Mouse (Mus musculus) CD4-positive, CD25-positive, alpha-beta regulatory T cell, adult 4 months (primary cell): ENCODE results near the gene Arhgap22. TPM values are rescaled to one million over a fixed set of nuclear protein-coding genes. Genes with fewer than 3 reads are reported as not detected.

Source experiments
- ATAC-seq: one replicate; pipeline ENCODE4 v1.8.0; 2017
- polyA plus RNA-seq, 2 experiments: library from polyadenylated mRNA; unstranded; fragments of 100-300 nt; shearing (Covaris generic); gene quantifications; one replicate each; pipeline ENCODE4 v1.2.1; 2017

The Arhgap22 gene
- polyA plus RNA-seq, 2 experiments from 2014 or later = not detected

- no peak for ATAC-seq
Observed at GRCm38 (mm10) chr14:33373271-33373670, 159.4 kb downstream of the Arhgap22 start.

GRCm38 (mm10) chr14:33374089-33374488 lies 160.3 kb downstream of the Arhgap22 start:
- ATAC-seq = no peak

GRCm38 (mm10) chr14:33377211-33377610 lies 163.4 kb downstream of the Arhgap22 start:
- no peak for ATAC-seq

- no peak for ATAC-seq
Observed at GRCm38 (mm10) chr14:33378723-33379122, 164.9 kb downstream of the Arhgap22 start.

GRCm38 (mm10) chr14:33380830-33381457 lies 167.1 kb downstream of the Arhgap22 start:
- no peak for ATAC-seq

- ATAC-seq = no peak
Observed at GRCm38 (mm10) chr14:33398065-33398860, 184.4 kb downstream of the Arhgap22 start.

- no peak for ATAC-seq
Observed at GRCm38 (mm10) chr14:33400019-33400418, 186.2 kb downstream of the Arhgap22 start.

- ATAC-seq = no peak
Observed at GRCm38 (mm10) chr14:33402331-33402730, 188.5 kb downstream of the Arhgap22 start.

- ATAC-seq = no peak
Observed at GRCm38 (mm10) chr14:33415746-33416145, 201.9 kb downstream of the Arhgap22 start.

- ATAC-seq = peak; percentile 81
Observed at GRCm38 (mm10) chr14:33418311-33418909, 204.6 kb downstream of the Arhgap22 start.

Other genes with a start within 250 kb of the Arhgap22 start
- not detected for gene Lrrc18, start 222.6 kb upstream of the Arhgap22 start, polyA plus RNA-seq
- 1 to 10 TPM in 1 of 2 experiments, not detected in 1; 2.1 TPM for gene Wdfy4, start 28.5 kb upstream of the Arhgap22 start, polyA plus RNA-seq
- 10 to 100 TPM; 13.0 to 20.6 TPM for gene Mapk8, start 233.1 kb downstream of the Arhgap22 start, polyA plus RNA-seq